Mouse (Mus musculus) thymus, postnatal 14 days (tissue): ENCODE measurements at regions not wholly inside any gene's neighbourhood (a gene's known extent, or its start where the extent isn't known, plus 50 kb on each side); places are given as distances from the start of the nearest gene placed in this dataset.

Source experiments
- DNase-seq: peaks from one replicate; pipeline ENCODE4 v3.0.0; 2021

GRCm38 (mm10) chr1:77748483-77749465 is 233.9 kb upstream of the Epha4 start:
- DNase-seq, result no peak

DNA sequence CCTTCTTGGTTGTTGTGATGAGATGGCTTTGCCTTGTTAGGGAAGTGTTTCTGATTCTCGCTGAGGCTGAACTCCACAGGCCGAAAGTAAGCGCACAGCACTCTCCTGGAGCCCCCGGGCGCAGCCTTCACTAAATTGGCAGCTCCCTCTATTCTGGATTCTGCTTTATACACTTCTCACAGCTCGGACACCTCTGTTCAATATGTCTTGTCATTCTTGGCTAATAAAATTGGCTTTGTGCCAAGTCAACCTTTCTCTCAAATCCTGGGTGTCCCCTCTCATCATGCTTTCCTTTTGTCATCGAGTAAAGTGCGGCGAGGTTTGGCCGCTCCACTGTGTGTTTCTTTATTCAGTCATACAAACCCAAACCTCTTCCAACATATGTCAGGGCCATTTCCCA is 217.2 kb upstream of the Epha4 start:
- DNase-seq, result no peak

DNA sequence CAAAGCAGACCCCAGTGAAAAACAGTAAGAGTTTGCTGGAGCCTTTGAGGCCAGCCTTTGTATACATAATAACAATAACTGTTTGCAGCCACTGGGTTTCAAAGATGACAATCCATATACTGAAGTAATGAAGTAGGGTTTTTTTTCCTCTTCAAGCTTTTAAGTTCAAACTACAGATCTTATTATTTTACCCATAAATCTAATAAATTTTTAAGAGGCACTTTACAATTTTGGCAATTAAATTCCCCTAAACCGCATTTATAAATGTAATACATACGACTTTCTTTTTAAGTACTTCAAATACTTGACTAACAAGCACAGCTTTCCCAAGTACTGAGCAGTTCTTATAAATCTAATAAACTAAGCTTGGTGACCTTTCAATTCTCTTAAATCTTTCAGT is 212.7 kb upstream of the Epha4 start:
- no peak for DNase-seq

GRCm38 (mm10) chr1:77723246-77723645 is 208.4 kb upstream of the Epha4 start:
- DNase-seq, result no peak

DNA sequence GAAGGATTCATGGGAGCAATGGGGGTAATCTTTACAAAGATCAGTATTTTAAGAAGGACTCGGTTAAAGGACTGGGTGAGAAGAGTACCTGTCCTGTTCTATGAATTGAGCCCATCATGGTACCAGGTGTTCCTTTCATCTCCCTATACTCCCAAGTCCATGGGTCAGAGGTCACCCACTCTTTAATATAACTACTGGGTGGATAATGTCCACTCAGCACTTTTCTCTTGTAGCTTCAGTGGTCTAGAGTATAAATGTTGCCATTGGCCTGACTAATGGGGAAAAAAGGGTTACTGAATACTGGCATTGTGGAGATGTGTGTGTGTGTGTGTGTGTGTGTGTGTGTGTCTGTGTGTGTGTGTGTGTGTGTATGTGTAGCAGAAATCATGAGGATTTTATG is 206.0 kb upstream of the Epha4 start:
- no peak for DNase-seq

DNA sequence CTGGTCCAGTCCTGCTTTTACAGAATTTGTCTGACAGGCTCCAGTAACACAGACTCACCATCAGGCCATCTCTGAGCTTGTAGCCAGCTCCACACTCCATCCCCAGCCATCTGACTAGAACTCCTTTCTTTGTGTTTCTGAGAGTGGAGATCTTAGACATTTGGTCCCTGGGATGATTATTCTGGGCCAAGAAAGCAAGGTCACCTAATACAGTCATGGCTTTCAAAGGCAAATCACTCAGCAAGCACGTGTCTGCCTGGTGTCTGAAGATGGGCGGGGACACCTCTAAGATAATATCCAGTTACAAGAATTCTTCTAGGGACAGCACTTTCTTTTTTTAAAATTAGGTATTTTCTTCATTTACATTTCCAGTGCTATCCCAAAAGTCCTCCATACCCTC is 198.1 kb upstream of the Epha4 start:
- no peak for DNase-seq

DNA sequence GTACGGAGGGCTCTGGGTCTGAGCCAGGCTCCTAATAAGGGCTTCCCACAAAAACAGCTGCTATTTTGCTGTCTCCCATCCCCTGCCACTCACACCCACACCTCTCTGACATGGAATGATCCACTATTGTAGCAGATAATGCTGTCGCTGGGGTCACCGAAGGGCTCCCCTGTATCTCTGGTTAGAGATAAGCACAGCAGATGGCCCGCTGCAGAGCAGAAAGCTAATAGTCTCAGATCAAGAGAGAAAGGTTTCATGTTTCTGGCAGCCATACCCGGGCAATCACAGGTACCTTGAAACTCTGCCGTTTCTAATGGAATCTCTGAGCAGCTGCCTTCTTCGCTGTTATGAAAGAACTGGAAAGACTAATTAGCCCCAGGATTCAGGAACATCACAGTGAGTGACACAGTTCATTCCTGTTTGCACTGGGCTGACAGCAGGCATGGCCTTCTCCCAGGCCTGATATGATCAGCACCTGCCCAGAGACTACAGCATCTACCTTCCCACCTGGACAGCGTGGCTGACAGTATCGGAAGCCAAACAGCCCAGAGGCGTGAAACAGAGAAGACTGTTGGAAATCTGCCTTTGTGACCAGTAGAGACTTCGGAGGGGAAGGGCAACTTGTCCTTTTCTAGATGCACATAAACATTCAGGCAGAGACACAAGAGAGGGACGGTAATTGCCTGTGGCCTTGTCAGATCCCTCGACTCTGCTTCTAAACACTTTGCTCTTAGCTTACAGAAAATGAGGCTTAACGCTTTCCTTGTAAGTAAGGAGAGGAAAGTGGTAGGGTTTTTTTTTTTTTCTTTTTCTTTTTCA is 193.5 kb upstream of the Epha4 start:
- DNase-seq, result no peak

- DNase-seq, result no peak
Observed at GRCm38 (mm10) chr1:77695228-77696018, 180.5 kb upstream of the Epha4 start.

GRCm38 (mm10) chr1:77663345-77663744 is 148.5 kb upstream of the Epha4 start:
- DNase-seq, result no peak

DNA sequence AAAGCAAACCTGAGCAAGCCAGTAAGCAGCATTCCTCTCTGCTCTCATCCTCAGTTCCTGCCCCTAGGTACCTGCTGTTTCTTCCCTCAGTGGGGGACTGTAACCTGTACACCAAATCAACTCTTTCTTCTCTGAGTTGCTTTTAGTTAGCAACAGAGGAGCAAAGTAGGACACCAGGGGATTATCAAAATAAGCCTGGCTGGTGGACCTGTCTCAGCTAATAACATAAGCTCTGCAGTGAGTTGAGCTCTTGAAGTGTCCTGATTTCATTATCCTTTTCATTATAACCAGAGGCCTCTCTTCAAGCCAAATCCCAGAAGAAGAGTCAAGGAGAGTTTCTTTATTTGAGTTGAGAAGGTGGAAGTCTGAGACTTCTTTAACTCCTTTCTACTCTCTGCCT is 145.5 kb upstream of the Epha4 start:
- no peak for DNase-seq

DNA sequence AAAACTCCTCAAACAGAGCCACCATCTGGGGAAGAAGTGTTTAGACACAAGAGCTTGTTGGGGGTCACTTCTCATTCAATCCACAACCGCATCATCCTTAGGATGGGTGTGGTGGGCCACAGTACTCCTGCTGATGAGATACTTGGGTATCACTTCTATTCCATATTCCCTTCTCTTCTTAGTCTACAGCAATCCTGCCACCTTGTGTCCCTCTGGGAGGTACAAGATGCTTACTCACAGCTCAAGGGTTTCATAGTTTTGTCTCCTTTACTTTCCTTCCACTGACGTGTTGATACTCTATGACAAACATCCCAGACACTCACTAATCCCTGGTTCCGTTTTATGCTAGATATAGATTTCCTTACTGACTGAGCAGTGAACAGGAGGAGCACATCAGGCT is 122.1 kb upstream of the Epha4 start:
- no peak for DNase-seq

DNA sequence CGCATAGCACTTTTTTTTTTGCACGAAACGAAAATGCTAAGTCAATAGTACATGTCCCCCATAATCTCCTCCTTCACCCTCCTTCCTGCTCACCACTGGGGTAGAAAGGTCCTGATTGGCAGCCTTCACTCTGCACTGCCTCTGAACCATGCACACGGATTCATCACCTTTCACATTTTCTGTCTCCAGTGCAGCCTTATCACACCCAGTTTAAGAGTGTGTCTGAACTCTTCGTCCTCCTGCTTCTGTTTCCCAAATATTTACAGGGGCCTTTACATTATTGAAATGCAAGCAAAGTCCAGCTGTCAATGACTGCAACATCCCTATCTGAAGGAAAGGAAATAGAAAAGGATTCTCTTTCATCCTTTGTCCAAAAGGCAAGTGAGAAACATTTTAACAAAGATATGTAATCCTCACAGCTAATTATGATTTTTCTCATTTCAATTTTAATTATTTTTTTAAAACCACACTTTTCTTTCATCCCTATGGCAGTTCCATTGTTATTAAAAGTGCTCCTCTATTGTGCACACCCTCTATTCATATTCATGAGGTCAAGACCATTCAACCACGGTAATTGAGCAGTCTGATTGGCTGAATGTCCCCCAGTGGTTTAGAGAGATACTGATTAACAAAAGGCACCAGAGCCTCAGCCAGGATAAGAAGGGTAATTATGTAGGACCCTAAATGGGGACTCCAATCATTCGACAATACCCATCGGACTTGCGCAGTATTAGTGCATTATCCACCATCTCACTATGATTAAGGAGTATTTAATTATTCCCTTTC is 114.8 kb upstream of the Epha4 start:
- DNase-seq, result no peak

GRCm38 (mm10) chr1:77628861-77629260 is 114.0 kb upstream of the Epha4 start:
- DNase-seq, result no peak

- no peak for DNase-seq
Observed at GRCm38 (mm10) chr1:77617490-77617889, 102.6 kb upstream of the Epha4 start.

DNA sequence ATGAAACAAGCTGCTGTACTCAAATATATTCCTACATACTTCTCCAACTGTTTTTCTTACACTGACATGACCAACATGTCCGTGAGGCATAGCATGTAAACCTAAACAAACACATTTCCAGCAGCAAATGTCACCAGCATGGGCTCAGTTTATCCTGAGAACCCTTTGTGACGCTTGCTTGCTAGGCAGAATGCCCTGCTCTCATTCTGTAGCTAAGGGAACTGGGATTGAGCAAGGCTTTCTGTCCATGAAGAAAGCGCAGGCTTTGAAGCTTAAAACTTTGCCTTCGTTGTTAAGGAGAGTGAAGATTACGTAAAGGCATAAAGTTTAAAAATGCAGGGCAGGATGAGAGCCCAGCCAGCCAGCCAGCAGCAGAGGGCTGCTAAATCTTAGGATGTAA is 85.6 kb upstream of the Epha4 start:
- no peak for DNase-seq

DNA sequence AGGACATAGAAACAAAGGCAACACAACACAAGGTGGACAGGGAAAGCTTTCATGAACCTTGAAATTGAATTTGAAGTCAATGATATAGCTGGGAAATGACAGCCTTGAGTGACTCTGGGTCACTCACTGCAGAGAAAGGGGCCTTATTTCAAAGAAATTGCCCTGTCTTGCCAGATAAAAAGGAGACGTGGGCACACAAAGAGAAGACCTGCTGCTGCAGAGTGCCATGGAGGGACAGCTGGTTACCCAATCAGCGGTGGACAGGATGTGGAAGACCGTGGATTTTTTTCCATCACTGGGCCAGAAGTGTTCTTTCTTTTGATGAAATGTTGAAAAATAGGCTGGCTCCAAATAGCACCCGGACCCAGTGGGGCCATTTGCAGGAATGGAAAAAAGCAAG is 77.8 kb upstream of the Epha4 start:
- no peak for DNase-seq

GRCm38 (mm10) chr1:77592248-77592647 is 77.4 kb upstream of the Epha4 start:
- DNase-seq, result no peak

GRCm38 (mm10) chr1:77589423-77589822 is 74.5 kb upstream of the Epha4 start:
- no peak for DNase-seq

DNA sequence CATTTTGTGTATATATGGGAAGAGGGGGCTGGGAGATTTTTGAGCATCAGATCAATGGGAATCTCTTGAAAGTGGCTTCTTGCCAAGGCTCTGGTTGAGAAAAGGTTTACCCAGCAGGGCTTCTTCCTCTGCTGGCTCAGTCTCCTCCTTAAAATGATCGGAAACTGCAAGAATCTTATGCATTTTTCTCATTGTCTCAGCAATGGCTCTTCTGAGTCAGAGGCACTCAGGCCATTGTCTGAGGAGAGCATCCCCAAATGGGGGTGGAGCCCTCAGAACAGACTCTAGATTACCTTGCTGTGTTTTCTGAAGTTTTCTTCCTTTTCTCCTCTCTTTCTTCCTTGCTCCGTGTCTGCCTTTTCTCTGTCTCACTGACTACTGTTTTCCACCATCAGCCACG is 70.6 kb upstream of the Epha4 start:
- no peak for DNase-seq

- DNase-seq, result no peak
Observed at GRCm38 (mm10) chr1:77568081-77568480, 53.2 kb upstream of the Epha4 start.

- DNase-seq, result no peak
Observed at GRCm38 (mm10) chr1:77567657-77568056, 52.8 kb upstream of the Epha4 start.
